Mouse (Mus musculus): ENCODE results near the gene Ush2a. TPM values are rescaled to one million over a fixed set of nuclear protein-coding genes. Genes with fewer than 3 reads are reported as not detected.

Gene Ush2a
- polyA plus RNA-seq, 1 experiment from 2014 or later: 0.14 TPM

- Histone ChIP-seq H3K9me3 (no peaks in the 10 kb centered on the region), H3K27me3 (replicated peaks) (0 out of 2 replicates have a peak, but pooled peaks cover 6% of the 10 kb centered on the region), H3K9ac (no peak overlapping the region), H3K27ac (no peak overlapping the region), H3K4me1 (peaks cover 15% of the 10 kb centered on the region), H3K4me3 (no peak overlapping the region), H3K36me3 (no peaks in the 10 kb centered on the region), H3K4me2 (replicated peaks) (peak overlapping the region; percentile 31)
- WGBS: 6% methylated on average over 16 of the region's 16 CpGs
- ATAC-seq (ENCODE audit: low FRiP score, low read depth): no peak
Observed at GRCm38 (mm10) chr1:189012846-189013586, 751.2 kb downstream of the Ush2a start.

- Histone ChIP-seq H3K9me3 (no peaks in the 10 kb centered on the region), H3K36me3 (no peaks in the 10 kb centered on the region), H3K4me1 (peaks cover 15% of the 10 kb centered on the region), H3K27ac (no peak overlapping the region), H3K4me3 (no peak overlapping the region), H3K9ac (no peak overlapping the region), H3K27me3 (replicated peaks) (0 out of 2 replicates have a peak, but pooled peaks cover 6% of the 10 kb centered on the region), H3K4me2 (replicated peaks) (peak overlapping the region; percentile 31)
- 9% methylated on average over 4 of the region's 4 CpGs for WGBS
- ATAC-seq (ENCODE audit: low FRiP score, low read depth): no peak
Observed at GRCm38 (mm10) chr1:189013587-189013921, 751.7 kb downstream of the Ush2a start.
